Mouse (Mus musculus): ENCODE data around the gene Rhox7b. TPM values are rescaled to one million over a fixed set of nuclear protein-coding genes. Genes with fewer than 3 reads are reported as not detected.
"Not testable (repeated sequence)": the region's sequence is repeated elsewhere in the genome, so short reads cannot be mapped to it uniquely, and the experiment has no call there.

The Rhox7b gene
- not detected in 2 replicates for polyA plus RNA-seq (2012; rRNA removed)

DNA sequence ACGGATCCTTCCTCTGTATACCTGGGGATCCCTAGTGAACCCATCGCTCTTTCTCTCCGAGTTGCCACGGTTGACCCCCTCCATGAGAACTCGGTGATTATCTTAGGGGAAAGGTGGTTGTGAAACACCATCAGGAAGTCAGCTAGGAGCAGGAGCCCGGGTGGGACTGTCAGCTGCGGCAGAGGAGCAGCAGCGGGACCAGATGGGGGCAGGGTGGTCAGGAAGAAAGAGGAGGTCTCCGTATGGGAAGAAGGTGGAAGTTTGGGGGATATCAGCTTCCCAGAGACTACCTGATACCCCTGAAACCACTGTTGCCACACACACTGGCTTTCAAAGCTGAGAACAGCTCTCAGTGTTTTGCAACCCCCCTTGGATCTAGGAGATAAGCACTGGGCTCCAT, at the start of gene Rhox7b:
Gene Rhox7b (minus strand): TSS at position 101 of the 400 bp plus-strand sequence.
- not testable (repeated sequence) for DNase-seq; H3K4me1 ChIP-seq (ENCODE audit: control insufficient read depth, insufficient read depth, low read length); H3K4me3 ChIP-seq (replicated peaks; ENCODE audit: extremely low read depth, low read depth, low read length)
- WGBS, result 66% methylated on average over 9 of the region's 9 CpGs

DNA sequence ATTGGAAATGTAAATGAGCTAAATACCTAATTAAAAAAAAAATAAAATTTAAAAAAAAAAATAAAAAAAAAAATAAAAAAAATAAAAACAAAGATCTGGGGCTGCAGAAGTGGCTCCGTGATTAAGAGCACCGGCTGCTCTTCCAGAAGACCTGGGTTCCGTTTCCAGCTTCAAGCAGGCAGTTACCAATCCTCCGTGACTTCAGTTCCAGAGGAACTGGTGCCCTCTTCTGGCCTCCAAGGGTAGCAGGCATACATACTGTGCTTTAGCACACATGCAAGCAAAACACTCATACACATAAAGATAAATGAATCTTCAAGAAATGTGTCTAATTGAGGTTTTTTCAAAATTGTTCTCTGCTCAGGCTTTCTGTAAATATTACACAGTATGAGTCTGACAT, 19.3 kb upstream of the Rhox7b start:
- TF ChIP-seq CTCF (IDR thresholded peaks at IDR 0.05; ENCODE audit: insufficient read depth, low read length) (no peak), POLR2A (IDR thresholded peaks at IDR 0.05; ENCODE audit: borderline replicate concordance, extremely low read depth, low read depth, low read length) (no peak)
- 72% methylated on average over 4 of the region's 4 CpGs for WGBS
- DNase-seq, result no peak

DNA sequence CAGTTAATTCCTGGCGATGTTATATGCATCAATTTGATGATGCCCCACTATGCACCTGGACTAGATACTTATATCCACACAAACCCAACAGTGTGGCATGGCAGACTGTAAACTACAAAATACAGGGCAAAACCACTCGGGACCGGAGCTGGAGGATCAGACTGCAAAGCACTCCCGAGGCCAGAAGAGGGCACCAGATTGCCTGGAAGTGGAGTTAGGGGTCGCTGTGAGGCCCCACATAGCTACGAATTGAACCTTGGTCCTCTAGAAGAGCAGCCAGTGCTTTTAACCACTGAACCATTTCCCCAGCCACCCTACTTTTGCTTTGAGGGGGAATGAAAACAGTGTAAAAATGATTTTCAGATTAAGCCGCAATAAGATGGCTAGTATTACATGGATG, 11.5 kb upstream of the Rhox7b start:
- WGBS, result 58% methylated on average over 7 of the region's 7 CpGs
- H3K4me1 ChIP-seq (ENCODE audit: control insufficient read depth, insufficient read depth, low read length), result no peaks in the 10 kb centered on the region

More for the DNA sequence above, 19.3 kb upstream of the Rhox7b start:
- no peaks in the 10 kb centered on the region for H3K4me1 ChIP-seq (ENCODE audit: control insufficient read depth, insufficient read depth, low read length)
- H3K4me3 ChIP-seq (replicated peaks; ENCODE audit: extremely low read depth, low read depth, low read length), result no peak overlapping the region

GRCm38 (mm10) chrX:37903727-37904126, 6.7 kb upstream of the Rhox7b start:
- Histone ChIP-seq H3K4me1 (ENCODE audit: control insufficient read depth, insufficient read depth, low read length) (no peaks in the 10 kb centered on the region), H3K4me3 (replicated peaks; ENCODE audit: extremely low read depth, low read depth, low read length) (no peak overlapping the region)
- 72% methylated on average over 5 of the region's 5 CpGs for WGBS
- TF ChIP-seq CTCF (IDR thresholded peaks at IDR 0.05; ENCODE audit: insufficient read depth, low read length) (no peak), POLR2A (IDR thresholded peaks at IDR 0.05; ENCODE audit: borderline replicate concordance, extremely low read depth, low read depth, low read length) (no peak)
- DNase-seq, result no peak

More for the DNA sequence above, 11.5 kb upstream of the Rhox7b start:
- no peak for TF ChIP-seq CTCF (IDR thresholded peaks at IDR 0.05; ENCODE audit: insufficient read depth, low read length)
- TF ChIP-seq POLR2A (IDR thresholded peaks at IDR 0.05; ENCODE audit: borderline replicate concordance, extremely low read depth, low read depth, low read length), result no peak
- no peak for DNase-seq
- H3K4me3 ChIP-seq (replicated peaks; ENCODE audit: extremely low read depth, low read depth, low read length), result no peak overlapping the region

DNA sequence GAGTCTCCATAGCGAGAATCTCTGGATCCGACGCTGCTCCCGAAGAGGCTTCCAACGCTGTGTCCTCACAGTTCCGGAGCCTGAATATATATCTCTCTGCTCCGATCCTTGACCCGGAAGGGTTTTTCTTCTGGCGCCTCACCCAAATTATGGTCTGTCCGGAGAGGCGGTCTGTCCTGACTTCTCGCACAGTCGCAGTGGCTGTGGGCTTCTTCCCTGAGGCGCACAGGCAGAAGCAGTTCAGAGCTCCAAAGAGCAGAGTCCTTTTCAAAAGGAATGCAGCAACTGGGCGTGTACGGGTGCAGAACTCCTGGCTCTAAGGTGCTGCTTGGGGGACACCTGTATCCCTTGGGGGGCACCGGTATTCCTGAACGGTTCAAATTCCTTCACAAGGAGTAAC, 4.6 kb upstream of the Rhox7b start, which contains the start of gene Rhox9:
Gene Rhox9 (minus strand): TSS at position 101 of the 400 bp plus-strand sequence.
- H3K4me1 ChIP-seq (ENCODE audit: control insufficient read depth, insufficient read depth, low read length); H3K4me3 ChIP-seq (replicated peaks; ENCODE audit: extremely low read depth, low read depth, low read length); DNase-seq: not testable (repeated sequence)
- 90% methylated on average over 10 of the region's 18 CpGs for WGBS

DNA sequence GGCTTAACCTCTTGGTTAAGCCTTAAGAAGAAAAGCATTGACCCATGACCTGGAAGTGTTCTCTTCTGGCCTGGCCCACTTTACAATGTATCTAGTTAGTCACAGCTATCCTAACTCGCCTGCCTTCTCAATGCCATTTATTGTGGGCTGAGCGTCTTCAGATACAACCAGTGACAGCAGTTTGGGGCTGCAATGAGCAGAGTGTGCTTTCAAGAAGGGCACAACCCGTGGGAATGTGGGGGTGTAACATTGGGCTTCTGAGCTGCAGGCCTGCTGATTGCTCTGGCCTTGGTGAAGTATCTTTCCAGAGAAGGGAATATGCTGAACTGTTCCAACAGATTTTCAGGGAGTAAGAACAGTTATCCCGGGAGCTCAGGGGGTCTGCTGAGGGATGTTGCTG, 18.2 kb downstream of the Rhox7b start, which contains the start of gene Rhox8:
Gene Rhox8 (minus strand): TSS at position 101 of the 400 bp plus-strand sequence.
- 75% methylated on average over 4 of the region's 4 CpGs for WGBS
- no peak for DNase-seq
- TF ChIP-seq CTCF (IDR thresholded peaks at IDR 0.05; ENCODE audit: insufficient read depth, low read length), result no peak
- no peak for TF ChIP-seq POLR2A (IDR thresholded peaks at IDR 0.05; ENCODE audit: borderline replicate concordance, extremely low read depth, low read depth, low read length)
- Histone ChIP-seq H3K4me1 (ENCODE audit: control insufficient read depth, insufficient read depth, low read length) (no peaks in the 10 kb centered on the region), H3K4me3 (replicated peaks; ENCODE audit: extremely low read depth, low read depth, low read length) (no peak within 1 kb of the TSS)

GRCm38 (mm10) chrX:37871641-37872040, 25.4 kb downstream of the Rhox7b start:
- no peaks in the 10 kb centered on the region for H3K4me1 ChIP-seq (ENCODE audit: control insufficient read depth, insufficient read depth, low read length)
- TF ChIP-seq CTCF (IDR thresholded peaks at IDR 0.05; ENCODE audit: insufficient read depth, low read length) (no peak), POLR2A (IDR thresholded peaks at IDR 0.05; ENCODE audit: borderline replicate concordance, extremely low read depth, low read depth, low read length) (no peak)
- DNase-seq, result no peak
- 92% methylated on average over 2 of the region's 2 CpGs for WGBS
- no peak overlapping the region for H3K4me3 ChIP-seq (replicated peaks; ENCODE audit: extremely low read depth, low read depth, low read length)

Other genes starting within 250 kb of the Rhox7b start
- gene Rhox4g, start 245.9 kb downstream of the Rhox7b start, polyA plus RNA-seq (2012; rRNA removed), result not detected in 2 replicates
- gene Rhox3h, start 228.5 kb downstream of the Rhox7b start, polyA plus RNA-seq (2012; rRNA removed), result not detected in 2 replicates
- gene Rhox2h, start 224.0 kb downstream of the Rhox7b start, polyA plus RNA-seq (2012; rRNA removed), result not detected in 2 replicates
- not detected in 2 replicates for gene Rhox5, start 92.4 kb downstream of the Rhox7b start, polyA plus RNA-seq (2012; rRNA removed)
- gene Rhox6, start 70.3 kb downstream of the Rhox7b start, polyA plus RNA-seq (2012; rRNA removed), result not detected in 2 replicates
- not detected in 2 replicates for gene Rhox7a, start 65.5 kb downstream of the Rhox7b start, polyA plus RNA-seq (2012; rRNA removed)
- not detected in 2 replicates for gene Rhox8, start 18.3 kb downstream of the Rhox7b start, polyA plus RNA-seq (2012; rRNA removed)
- gene Rhox9, start 4.5 kb upstream of the Rhox7b start, polyA plus RNA-seq (2012; rRNA removed), result not detected in 2 replicates
- not detected in 2 replicates for gene Btg1-ps1, start 121.6 kb upstream of the Rhox7b start, polyA plus RNA-seq (2012; rRNA removed)
- not detected in 2 replicates for gene Btg1-ps2, start 145.9 kb upstream of the Rhox7b start, polyA plus RNA-seq (2012; rRNA removed)
- gene Rhox10, start 169.2 kb upstream of the Rhox7b start, polyA plus RNA-seq (2012; rRNA removed), result not detected in 2 replicates
- not detected in 2 replicates for gene Rhox11, start 187.9 kb upstream of the Rhox7b start, polyA plus RNA-seq (2012; rRNA removed)
- gene Rhox12, start 213.7 kb upstream of the Rhox7b start, polyA plus RNA-seq (2012; rRNA removed), result not detected in 2 replicates
- not detected in 2 replicates for gene Rhox13, start 224.0 kb upstream of the Rhox7b start, polyA plus RNA-seq (2012; rRNA removed)